Mouse (Mus musculus) embryonic fibroblast, embryonic 13.5 days (primary cell): ENCODE results near the gene Sdc1.

Source experiments
- CTCF ChIP-seq: IDR thresholded peaks from 2 replicates; pipeline ENCODE4 v1.5.1; 2011; ENCODE audit warnings: mild to moderate bottlenecking, control low read depth, low read length, moderate library complexity, borderline replicate concordance; ENCODE audit not compliant: insufficient read depth
- POLR2A ChIP-seq: IDR thresholded peaks from 2 replicates; pipeline ENCODE4 v1.6.1; 2011; ENCODE audit warnings: low read depth, mild to moderate bottlenecking, control low read depth, low read length, moderate library complexity

- TF ChIP-seq POLR2A = no peak
- TF ChIP-seq CTCF = no peak
Measured at GRCm38 (mm10) chr12:8788469-8788868, 17.3 kb downstream of the Sdc1 start.
